Mouse (Mus musculus): ENCODE measurements at regions not wholly inside any gene's neighbourhood (a gene's known extent, or its start where the extent isn't known, plus 50 kb on each side); places are given as distances from the start of the nearest gene placed in this dataset.

DNA sequence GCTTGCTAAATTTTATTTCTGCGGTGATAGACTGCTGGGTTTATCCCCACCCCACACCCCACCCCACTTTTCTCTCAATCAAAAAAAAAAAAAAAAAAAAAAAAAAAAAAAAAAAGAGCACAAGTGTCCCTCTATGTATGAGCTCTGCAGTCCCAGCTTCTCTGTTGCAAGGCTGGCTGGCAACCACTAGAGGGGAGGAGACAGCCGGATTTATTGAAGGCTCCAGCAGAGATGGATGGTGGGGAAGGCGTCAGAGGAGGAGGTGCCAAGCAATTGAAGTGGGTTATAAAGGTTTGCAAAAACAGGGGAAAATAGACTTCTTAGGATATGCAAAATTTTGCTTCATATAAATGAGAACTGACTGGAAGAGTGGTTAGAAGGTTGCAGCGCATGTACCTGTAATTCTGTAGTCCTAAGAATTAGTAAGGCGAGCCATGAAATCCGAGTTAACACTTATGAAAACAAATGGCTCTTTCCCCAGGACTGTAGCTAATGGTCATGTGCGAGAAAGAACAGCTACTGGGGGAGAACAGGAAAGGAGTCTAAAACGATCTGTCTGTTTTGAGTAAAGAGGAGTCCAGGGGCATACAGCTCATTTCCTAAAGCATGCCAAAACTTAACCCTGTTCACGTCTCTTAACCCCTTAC is 885.1 kb upstream of the Pou3f3 start:
- Histone ChIP-seq H3K4me1 (ENCODE audit: control insufficient read depth, insufficient read depth, low read length) (no peaks in the 10 kb centered on the region; the same call in 1 of the 2 replicates), H3K27ac (ENCODE audit: insufficient read depth, low read depth, low read length) (no peak overlapping the region), H3K4me3 (ENCODE audit: insufficient read depth, low read depth, low read length) (no peak overlapping the region), H3K36me3 (ENCODE audit: control insufficient read depth, insufficient read depth, low read length) (no peaks in the 10 kb centered on the region), H3K27me3 (replicated peaks; ENCODE audit: control insufficient read depth, insufficient read depth, low read length) (no peaks in the 10 kb centered on the region)
- WGBS = 5% methylated on average over 9 of the region's 9 CpGs
- DNase-seq = peak; percentile 67
- TF ChIP-seq POLR2A (IDR thresholded peaks at IDR 0.05; ENCODE audit: low read depth, low read length) (no peak), CTCF (conservative IDR thresholded peaks at IDR 0.05; ENCODE audit: insufficient read depth, insufficient read length, low read depth, low read length) (peak; percentile 61)

DNA sequence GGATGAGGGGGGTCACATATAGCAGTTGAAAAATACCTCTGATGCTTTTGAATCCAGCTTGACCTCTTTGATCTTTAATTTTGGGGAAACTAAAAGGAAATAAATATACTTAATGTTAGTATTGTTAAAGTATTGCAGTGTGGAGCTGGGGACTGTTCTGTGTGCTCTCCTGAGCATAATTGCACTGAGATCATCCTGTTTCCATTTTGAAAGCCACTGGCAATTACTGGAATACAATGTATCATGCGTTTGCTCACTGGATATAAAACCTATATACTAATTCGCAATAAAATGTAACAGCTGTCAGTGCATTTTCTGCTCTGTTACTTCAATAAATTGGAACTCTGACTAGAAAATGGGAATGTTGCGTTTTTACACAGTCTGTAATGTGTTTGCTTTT is 884.4 kb upstream of the Pou3f3 start:
- no peak for DNase-seq
- Histone ChIP-seq H3K4me1 (ENCODE audit: control insufficient read depth, insufficient read depth, low read length) (no peaks in the 10 kb centered on the region; the same call in 1 of the 2 replicates), H3K4me3 (ENCODE audit: insufficient read depth, low read depth, low read length) (no peak overlapping the region), H3K27me3 (replicated peaks; ENCODE audit: control insufficient read depth, insufficient read depth, low read length) (no peaks in the 10 kb centered on the region), H3K36me3 (ENCODE audit: control insufficient read depth, insufficient read depth, low read length) (no peaks in the 10 kb centered on the region), H3K27ac (ENCODE audit: insufficient read depth, low read depth, low read length) (no peak overlapping the region)
- TF ChIP-seq POLR2A (IDR thresholded peaks at IDR 0.05; ENCODE audit: low read depth, low read length) (no peak), CTCF (conservative IDR thresholded peaks at IDR 0.05; ENCODE audit: insufficient read depth, insufficient read length, low read depth, low read length) (no peak)
- whole genome bisulfite sequencing = 83% methylated on average over 3 of the region's 3 CpGs

DNA sequence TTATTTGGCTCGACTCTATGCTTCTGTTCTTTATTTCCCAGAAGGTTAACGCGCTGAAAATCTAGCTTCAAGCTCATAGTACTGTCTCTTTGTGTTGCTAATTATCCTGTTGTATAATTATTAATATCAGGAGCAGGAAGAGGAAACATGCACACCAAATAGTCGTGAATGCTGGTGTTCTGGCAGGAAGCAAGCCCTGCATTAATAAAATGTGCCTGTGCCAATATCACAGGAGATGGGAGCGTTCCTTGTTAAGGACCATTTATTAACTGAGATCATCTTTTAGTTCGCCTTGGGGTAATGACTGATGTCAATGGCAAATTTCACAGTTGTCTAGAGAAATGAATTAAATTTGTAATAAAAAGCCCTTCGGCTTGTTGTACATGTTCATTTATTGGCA is 883.5 kb upstream of the Pou3f3 start:
- Histone ChIP-seq H3K36me3 (ENCODE audit: control insufficient read depth, insufficient read depth, low read length) (no peaks in the 10 kb centered on the region), H3K4me3 (ENCODE audit: insufficient read depth, low read depth, low read length) (no peak overlapping the region), H3K27ac (ENCODE audit: insufficient read depth, low read depth, low read length) (no peak overlapping the region), H3K4me1 (ENCODE audit: control insufficient read depth, insufficient read depth, low read length) (no peaks in the 10 kb centered on the region; the same call in 1 of the 2 replicates), H3K27me3 (replicated peaks; ENCODE audit: control insufficient read depth, insufficient read depth, low read length) (no peaks in the 10 kb centered on the region)
- 51% methylated on average over 7 of the region's 7 CpGs for WGBS
- no peak for DNase-seq
- TF ChIP-seq CTCF (conservative IDR thresholded peaks at IDR 0.05; ENCODE audit: insufficient read depth, insufficient read length, low read depth, low read length) = no peak
- TF ChIP-seq POLR2A (IDR thresholded peaks at IDR 0.05; ENCODE audit: low read depth, low read length) = no peak

DNA sequence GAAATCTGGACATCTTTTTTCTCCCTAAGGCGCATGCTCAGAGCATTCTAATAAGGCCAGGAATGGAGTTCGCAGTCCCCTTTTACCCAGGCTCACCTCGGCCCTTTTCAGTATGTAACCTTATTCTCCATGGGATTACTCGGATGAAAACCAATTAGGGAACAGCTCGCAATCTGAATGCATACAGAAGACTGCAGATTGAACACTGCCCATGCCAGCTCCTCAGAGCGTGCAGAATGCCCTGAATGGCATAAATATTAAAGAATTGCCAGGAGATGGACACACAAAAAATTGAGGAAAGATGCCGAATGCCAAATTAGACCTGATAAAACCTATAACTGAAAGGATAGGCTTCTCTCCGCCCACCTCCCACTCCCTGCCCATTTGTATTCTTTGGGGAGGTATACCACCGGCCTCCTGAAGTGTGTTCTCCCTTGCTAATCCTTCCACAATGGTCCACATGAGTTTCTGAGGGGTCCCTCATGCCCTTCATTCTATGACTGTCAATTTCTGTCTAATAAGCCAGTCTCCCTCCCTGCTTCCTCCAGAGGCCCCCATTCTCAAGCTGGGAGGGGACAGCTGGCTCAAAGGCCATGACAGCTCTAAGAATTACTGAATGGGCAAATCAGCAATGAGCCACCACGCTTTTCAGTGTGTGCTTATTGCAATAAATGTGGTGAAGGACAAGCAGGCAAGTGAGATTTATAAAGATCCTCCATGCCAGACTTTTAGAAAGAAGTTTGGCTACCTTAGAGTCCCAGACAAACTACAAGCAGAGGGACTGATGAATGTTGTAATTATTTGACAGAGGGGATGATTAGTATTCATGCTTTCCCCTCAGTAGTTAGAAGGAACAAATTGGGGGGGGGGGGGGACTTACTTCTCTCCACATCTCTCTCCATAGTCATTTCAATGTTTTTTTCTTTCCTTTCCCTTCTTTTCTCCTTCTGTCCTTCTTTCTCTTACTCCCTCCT is 881.2 kb upstream of the Pou3f3 start:
- no peak overlapping the region for H3K27ac ChIP-seq (ENCODE audit: insufficient read depth, low read depth, low read length)
- H3K27me3 ChIP-seq (replicated peaks; ENCODE audit: control insufficient read depth, insufficient read depth, low read length) = no peaks in the 10 kb centered on the region
- H3K4me1 ChIP-seq (ENCODE audit: control insufficient read depth, insufficient read depth, low read length) = no peaks in the 10 kb centered on the region; the same call in 1 of the 2 replicates
- no peak overlapping the region for H3K4me3 ChIP-seq (ENCODE audit: insufficient read depth, low read depth, low read length)
- H3K36me3 ChIP-seq (ENCODE audit: control insufficient read depth, insufficient read depth, low read length) = no peaks in the 10 kb centered on the region
- TF ChIP-seq POLR2A (IDR thresholded peaks at IDR 0.05; ENCODE audit: low read depth, low read length) = no peak
- no peak for TF ChIP-seq CTCF (conservative IDR thresholded peaks at IDR 0.05; ENCODE audit: insufficient read depth, insufficient read length, low read depth, low read length)
- no peak for DNase-seq
- WGBS = 82% methylated on average over 10 of the region's 10 CpGs

DNA sequence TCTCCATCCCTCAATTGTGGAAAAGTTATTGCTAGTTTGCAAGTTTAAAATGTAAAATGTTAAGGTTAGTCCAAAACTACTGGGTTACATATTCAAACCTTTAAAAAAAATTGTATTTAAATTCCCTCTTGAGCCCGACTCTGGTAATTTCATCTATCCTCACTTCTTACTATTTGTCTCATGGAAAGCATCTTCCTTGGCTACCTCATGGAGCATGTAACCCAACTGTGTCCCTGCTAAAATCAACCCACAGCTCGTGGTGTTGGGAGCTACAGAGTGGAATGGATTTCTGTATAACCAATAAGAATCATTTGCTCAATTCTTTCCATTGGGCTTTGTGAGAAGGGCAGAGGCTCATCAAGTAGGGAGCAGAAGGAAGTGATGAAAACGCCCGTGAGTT is 880.5 kb upstream of the Pou3f3 start:
- DNase-seq = no peak
- WGBS = 83% methylated on average over 4 of the region's 4 CpGs
- no peak overlapping the region for H3K4me3 ChIP-seq (ENCODE audit: insufficient read depth, low read depth, low read length)
- no peaks in the 10 kb centered on the region; the same call in 1 of the 2 replicates for H3K4me1 ChIP-seq (ENCODE audit: control insufficient read depth, insufficient read depth, low read length)
- no peaks in the 10 kb centered on the region for H3K36me3 ChIP-seq (ENCODE audit: control insufficient read depth, insufficient read depth, low read length)
- no peak overlapping the region for H3K27ac ChIP-seq (ENCODE audit: insufficient read depth, low read depth, low read length)
- TF ChIP-seq CTCF (conservative IDR thresholded peaks at IDR 0.05; ENCODE audit: insufficient read depth, insufficient read length, low read depth, low read length) (no peak), POLR2A (IDR thresholded peaks at IDR 0.05; ENCODE audit: low read depth, low read length) (no peak)
- H3K27me3 ChIP-seq (replicated peaks; ENCODE audit: control insufficient read depth, insufficient read depth, low read length) = no peaks in the 10 kb centered on the region

DNA sequence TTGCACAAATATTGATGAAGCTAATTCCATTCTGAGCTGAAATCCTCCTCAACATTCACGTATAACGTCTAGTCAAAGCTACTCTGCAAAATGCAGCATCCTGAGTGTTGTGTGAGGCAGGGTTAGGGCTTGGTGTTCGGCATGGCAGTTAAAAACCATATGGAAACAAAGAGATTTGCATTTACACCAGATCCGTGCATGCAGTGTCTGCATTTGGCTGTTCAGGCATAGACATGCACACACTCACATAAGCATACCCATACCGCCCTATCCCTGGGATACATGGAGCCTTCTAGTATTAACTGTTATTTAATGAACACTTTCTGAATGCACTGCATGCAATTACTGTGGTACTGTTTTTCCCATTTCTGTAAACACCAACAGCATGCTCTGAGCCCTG is 872.8 kb upstream of the Pou3f3 start:
- no peak for TF ChIP-seq POLR2A (IDR thresholded peaks at IDR 0.05; ENCODE audit: low read depth, low read length)
- TF ChIP-seq CTCF (conservative IDR thresholded peaks at IDR 0.05; ENCODE audit: insufficient read depth, insufficient read length, low read depth, low read length) = no peak
- Histone ChIP-seq H3K27me3 (replicated peaks; ENCODE audit: control insufficient read depth, insufficient read depth, low read length) (no peaks in the 10 kb centered on the region; the same call in 1 of the 2 replicates), H3K4me3 (ENCODE audit: insufficient read depth, low read depth, low read length) (no peak overlapping the region), H3K4me1 (ENCODE audit: control insufficient read depth, insufficient read depth, low read length) (no peaks in the 10 kb centered on the region), H3K27ac (ENCODE audit: insufficient read depth, low read depth, low read length) (no peak overlapping the region), H3K36me3 (ENCODE audit: control insufficient read depth, insufficient read depth, low read length) (no peaks in the 10 kb centered on the region)
- DNase-seq = no peak
- 85% methylated on average over 5 of the region's 5 CpGs for WGBS

DNA sequence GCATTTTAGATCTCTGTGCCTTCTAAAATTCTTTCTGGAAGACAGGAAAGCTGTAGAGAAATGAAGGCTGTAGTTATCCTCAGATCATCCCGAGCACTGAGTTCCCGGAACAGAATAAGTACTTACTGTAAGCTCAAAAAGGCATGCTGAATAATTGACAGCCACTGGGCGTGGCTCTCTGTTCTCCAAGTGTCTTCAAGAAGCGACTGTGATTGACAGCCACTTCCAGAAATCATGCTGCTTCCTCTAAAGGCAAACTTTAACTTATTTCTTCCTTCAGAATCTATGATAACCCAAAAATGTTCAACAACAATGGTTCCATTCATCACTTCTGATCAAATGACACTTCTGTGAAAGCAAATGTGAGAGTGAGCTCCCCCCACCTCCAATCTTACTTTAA is 870.3 kb upstream of the Pou3f3 start:
- no peaks in the 10 kb centered on the region; the same call in 1 of the 2 replicates for H3K27me3 ChIP-seq (replicated peaks; ENCODE audit: control insufficient read depth, insufficient read depth, low read length)
- H3K36me3 ChIP-seq (ENCODE audit: control insufficient read depth, insufficient read depth, low read length) = no peaks in the 10 kb centered on the region
- no peaks in the 10 kb centered on the region for H3K4me1 ChIP-seq (ENCODE audit: control insufficient read depth, insufficient read depth, low read length)
- H3K27ac ChIP-seq (ENCODE audit: insufficient read depth, low read depth, low read length) = no peak overlapping the region
- no peak for TF ChIP-seq POLR2A (IDR thresholded peaks at IDR 0.05; ENCODE audit: low read depth, low read length)
- no peak for TF ChIP-seq CTCF (conservative IDR thresholded peaks at IDR 0.05; ENCODE audit: insufficient read depth, insufficient read length, low read depth, low read length)
- no peak for DNase-seq
- H3K4me3 ChIP-seq (ENCODE audit: insufficient read depth, low read depth, low read length) = no peak overlapping the region
- WGBS = 85% methylated on average over 4 of the region's 4 CpGs
